Mouse (Mus musculus) neural tube, postnatal 0 days (tissue): ENCODE measurements around the gene Gm45233. TPM values are rescaled to one million over a fixed set of nuclear protein-coding genes. Genes with fewer than 3 reads are reported as not detected.

ENCODE experiments used
- microRNA-seq: library from miRNA; unstranded; fragments of <30 nt; microRNA quantifications from one replicate; pipeline ENCODE4, GENCODE M21; 2016
- polyA plus RNA-seq: library from polyadenylated mRNA; unstranded; fragments of >200 nt; fragmentation: Nextera tagmentation; extraction: Ambion mirVana; gene quantifications from 2 replicates; pipeline ENCODE4 v1.2.1, GENCODE M21; 2015

Gm45233 gene
- 0.35 TPM in 1 of 2 replicates, not detected in the other for polyA plus RNA-seq

DNA sequence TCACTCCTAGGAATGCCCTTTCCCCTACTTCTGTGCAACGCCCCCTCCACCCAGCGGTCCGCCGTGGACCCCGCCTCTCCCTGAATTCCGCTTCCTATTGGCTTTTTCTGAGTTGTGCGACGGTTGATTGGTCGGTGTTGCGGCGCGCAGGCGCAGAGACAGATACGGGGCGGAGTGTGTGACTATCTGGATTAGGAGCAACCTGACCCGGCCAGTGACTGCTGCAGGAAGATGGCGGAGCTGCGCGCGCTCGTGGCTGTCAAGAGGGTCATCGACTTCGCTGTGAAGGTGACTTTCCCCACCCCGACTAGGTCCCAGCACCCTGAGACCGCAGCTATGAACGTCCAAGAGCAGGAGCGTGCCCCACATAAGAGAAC, at the start of gene Gm45233, which contains the start of gene Etfb:
Gene Gm45233, plus strand, starts transcription at position 212 of the 377 bp plus-strand sequence.
Gene Etfb, plus strand, starts transcription at position 167 of the 377 bp plus-strand sequence.

DNA sequence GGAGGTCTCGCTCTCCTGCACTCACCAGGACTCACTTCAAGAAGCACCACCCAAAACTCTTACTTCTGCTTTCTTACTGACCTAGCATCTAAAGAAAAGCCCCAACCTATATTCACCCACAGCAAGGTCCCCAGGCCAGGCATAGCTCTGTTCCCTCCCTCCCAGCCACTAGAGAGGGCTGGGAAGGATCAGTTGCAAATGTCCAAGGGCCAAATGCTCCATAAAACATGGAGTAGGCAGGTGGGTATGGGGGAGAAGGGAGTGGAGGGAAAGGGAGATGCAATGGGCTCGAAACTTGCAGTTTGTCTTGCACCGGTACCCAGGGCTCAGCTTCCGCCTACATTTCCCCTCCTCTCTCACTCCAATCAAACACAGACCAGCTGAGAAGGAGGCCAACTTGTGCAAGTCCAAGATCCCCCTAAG, 35.8 kb upstream of the Gm45233 start, which contains the start of gene Siglecg:
Gene Siglecg, plus strand, starts transcription at position 74 of the 423 bp plus-strand sequence.

DNA sequence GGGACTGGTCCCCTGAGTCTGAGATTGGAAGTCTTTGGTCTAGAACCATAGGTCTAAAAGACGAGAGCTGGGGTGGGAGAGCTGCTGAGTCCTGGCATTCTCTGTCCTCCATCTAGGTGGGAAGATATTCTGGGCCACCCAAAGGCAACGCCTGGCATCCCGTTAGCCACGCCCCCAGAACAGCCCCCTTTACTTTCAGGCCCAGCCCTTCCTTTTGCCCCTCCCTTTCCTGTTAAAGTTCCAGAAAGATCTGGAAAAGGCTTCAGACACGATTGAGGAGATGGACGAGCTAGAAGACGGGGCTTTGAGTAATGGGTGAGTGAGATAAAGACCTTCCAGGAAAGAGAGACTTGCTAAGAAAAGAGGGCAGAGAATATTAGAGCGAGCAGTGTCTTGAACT, 16.5 kb upstream of the Gm45233 start, which contains the start of gene Lim2:
Gene Lim2, plus strand, starts transcription at position 265 of the 400 bp plus-strand sequence.

DNA sequence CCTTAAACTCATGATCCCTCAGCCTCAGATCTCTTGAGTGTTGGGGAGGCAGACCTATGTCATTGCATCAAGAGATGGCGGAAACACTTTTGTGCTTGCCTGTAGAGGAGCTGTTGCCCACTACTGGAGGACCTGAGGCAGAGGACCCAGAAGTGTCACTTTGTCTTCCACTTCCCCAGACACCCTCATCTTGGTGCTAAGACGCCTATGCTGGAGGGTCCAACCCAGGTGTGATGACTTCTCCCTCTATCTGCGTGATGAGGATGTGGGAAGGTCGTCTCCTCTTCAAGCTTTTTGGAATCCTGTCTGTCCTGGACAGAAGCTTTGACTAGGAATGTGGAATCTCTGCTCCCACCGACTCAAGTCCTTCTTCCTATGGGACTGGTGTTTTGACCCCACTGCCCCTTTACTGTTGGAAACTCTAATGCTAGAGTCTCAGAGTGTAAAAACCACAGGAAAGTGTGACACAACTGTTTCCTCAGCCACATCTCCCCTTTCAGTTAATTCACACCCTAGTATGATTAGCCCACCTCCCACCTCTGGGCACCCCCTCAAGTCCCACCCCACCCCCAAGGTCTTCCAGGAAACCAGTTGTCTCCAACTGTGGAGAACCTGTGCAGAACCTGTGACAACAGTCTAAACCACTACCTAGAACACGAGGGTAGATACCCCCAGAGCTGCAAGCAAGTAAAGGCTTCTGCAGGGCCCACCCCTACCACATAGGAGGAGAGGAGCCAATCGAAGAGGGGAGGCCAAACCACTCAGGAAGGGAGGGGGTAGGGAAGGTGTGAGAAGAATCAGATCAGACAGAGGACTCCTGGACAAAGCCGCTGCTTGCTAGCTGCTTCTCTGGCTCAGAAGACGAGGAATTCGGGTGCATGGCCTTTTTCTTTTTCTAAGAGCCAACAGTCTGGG, 7.3 kb upstream of the Gm45233 start, which contains the start of gene Nkg7:
Gene Nkg7, plus strand, starts transcription at position 733 of the 915 bp plus-strand sequence.

DNA sequence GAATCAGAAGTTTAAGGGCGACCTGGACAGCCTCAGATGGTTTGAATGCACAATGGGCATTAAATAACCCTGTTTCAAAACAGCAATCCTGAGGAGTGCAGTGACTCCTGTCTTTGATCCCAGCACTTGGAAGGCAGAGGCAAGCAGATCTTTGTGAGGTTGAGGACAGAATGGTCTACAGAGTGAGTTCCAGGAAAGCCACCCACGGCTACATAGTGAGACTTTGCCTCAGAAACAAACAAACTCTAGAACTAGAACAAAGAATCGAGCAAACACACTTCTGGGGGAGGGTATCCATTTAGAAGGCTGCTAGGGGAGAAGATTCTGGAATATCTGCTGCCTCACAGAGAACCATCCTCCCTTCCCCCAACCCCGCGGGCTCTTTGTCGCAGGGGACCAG, 3.4 kb upstream of the Gm45233 start, which contains the start of gene Cldnd2:
Gene Cldnd2, plus strand, starts transcription at position 301 of the 400 bp plus-strand sequence.

DNA sequence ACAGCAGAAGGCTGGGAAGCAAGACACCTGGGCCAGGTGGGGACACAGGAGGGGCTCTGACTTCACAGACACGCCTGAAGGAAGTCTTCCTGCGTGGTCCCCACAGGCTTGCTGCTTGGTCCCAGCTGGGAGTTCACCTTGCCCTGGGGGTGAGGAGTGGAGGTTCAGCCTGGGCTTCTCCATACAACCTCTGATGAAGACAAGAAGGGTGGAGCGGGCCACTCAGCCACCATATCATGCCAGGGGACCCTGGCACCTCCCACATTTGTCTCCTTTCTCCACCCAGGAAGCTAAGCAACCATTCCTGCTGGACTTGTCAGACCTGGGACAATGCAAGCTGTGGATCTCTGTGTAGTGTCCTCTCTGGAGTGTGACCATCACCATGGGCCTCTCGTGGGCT, 18.9 kb downstream of the Gm45233 start, which contains the start of gene Vsig10l:
Gene Vsig10l, plus strand, starts transcription at position 301 of the 400 bp plus-strand sequence.

DNA sequence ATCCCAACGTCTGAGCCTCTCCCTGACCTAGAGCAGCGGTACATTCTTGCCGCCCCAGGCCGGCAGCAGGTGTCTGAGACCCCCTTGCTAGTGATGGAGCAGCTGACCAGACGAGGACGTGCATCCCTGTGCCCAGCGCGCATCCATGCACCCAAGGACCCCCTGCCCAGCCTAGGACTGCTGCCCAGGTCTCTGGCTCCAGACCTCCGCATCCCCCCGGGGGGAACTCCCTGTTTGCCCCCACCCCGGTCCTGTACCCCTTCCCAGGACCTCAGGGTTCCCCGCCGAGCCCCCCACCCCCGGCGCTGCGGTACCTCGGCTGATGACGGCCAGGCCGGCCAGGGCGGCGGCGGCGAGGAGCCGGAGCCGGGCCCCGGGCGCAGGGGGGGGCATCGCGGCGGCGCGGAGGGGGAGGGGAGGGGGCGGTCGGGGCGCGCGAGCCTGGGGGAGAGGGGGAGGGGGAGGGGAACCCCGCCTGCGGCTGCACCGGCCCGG, 45.8 kb downstream of the Gm45233 start, which contains the start of gene Iglon5:
Gene Iglon5, minus strand, starts transcription at position 445 of the 495 bp plus-strand sequence.

Small RNAs within 50 kb of the gene (microRNA-seq; reads per million reads assigned to microRNA genes)
- not detected for gene Mir7051

Other genes starting within 250 kb of the Gm45233 start
- gene Zfp715, start 130.8 kb upstream of the Gm45233 start, polyA plus RNA-seq = 14.1 TPM in 2 replicates
- 0.29 and 0.32 TPM in 2 replicates for gene Siglecf, start 92.8 kb upstream of the Gm45233 start, polyA plus RNA-seq
- gene Siglecg, start 35.9 kb upstream of the Gm45233 start, polyA plus RNA-seq = not detected in 2 replicates
- gene Lim2, start 16.5 kb upstream of the Gm45233 start, polyA plus RNA-seq = not detected in 2 replicates
- not detected in 2 replicates for gene Nkg7, start 7.1 kb upstream of the Gm45233 start, polyA plus RNA-seq
- gene Cldnd2, start 3.3 kb upstream of the Gm45233 start, polyA plus RNA-seq = not detected in 2 replicates
- 158 and 160 TPM in 2 replicates for gene Etfb, start within 50 bp of the Gm45233 start, polyA plus RNA-seq
- gene Vsig10l, start 19.0 kb downstream of the Gm45233 start, polyA plus RNA-seq = 22.5 and 30.7 TPM in 2 replicates
- gene Iglon5, start 45.9 kb downstream of the Gm45233 start, polyA plus RNA-seq = 12.7 and 16.4 TPM in 2 replicates
- gene 4931406B18Rik, start 61.8 kb downstream of the Gm45233 start, polyA plus RNA-seq = not detected in 2 replicates
- gene Cd33, start 100.3 kb downstream of the Gm45233 start, polyA plus RNA-seq = 1.9 and 2.0 TPM in 2 replicates
- 3.7 and 3.9 TPM in 2 replicates for gene Zfp658, start 118.1 kb downstream of the Gm45233 start, polyA plus RNA-seq
- gene Zfp719, start 135.5 kb downstream of the Gm45233 start, polyA plus RNA-seq = 8.9 and 9.6 TPM in 2 replicates
- 0.34 and 0.43 TPM in 2 replicates for gene Zfp819, start 163.0 kb downstream of the Gm45233 start, polyA plus RNA-seq
- gene Ceacam18, start 190.6 kb downstream of the Gm45233 start, polyA plus RNA-seq = not detected in 2 replicates
- 0.31 and 0.66 TPM in 2 replicates for gene Siglece, start 216.0 kb downstream of the Gm45233 start, polyA plus RNA-seq
- gene Ctu1, start 227.9 kb downstream of the Gm45233 start, polyA plus RNA-seq = 13.4 and 16.4 TPM in 2 replicates
- not detected in 2 replicates for gene Klk14, start 246.3 kb downstream of the Gm45233 start, polyA plus RNA-seq